Mouse (Mus musculus): ENCODE measurements around the gene Slc13a2. TPM values are rescaled to one million over a fixed set of nuclear protein-coding genes. Genes with fewer than 3 reads are reported as not detected.

The Slc13a2 gene
- polyA plus RNA-seq, 1 experiment from 2014 or later = not detected

DNA sequence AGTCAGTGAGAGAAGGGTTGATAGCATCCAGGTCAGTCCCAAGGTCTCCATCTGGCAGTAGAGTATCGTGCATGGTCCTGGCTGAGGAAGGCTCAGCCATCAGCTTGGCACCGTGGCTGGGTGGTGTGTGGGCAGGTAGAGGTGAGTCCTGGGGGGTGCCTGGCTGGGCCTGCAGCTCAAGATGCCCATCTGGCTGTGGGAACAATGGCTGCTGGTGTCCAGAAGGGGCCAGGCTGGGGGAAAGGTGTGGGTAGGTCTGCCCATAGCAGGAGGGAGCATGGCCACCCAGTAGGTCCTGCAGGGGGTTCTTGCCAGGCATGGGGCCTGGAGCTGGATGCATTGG lies 61.3 kb downstream of the Slc13a2 start:
- no peak overlapping the region for H3K4me3 ChIP-seq
- H3K4me2 ChIP-seq (replicated peaks) = no peak overlapping the region
- no peaks in the 10 kb centered on the region for H3K36me3 ChIP-seq
- H3K4me1 ChIP-seq = no peaks in the 10 kb centered on the region; the same call in 1 of the 2 replicates
- ATAC-seq (replicated peaks) = no peak
- H3K9me3 ChIP-seq = no peaks in the 10 kb centered on the region
- WGBS = 56% methylated on average over 2 of the region's 2 CpGs
- H3K27me3 ChIP-seq = no peaks in the 10 kb centered on the region
- H3K27ac ChIP-seq (replicated peaks) = no peak overlapping the region
- no peak overlapping the region for H3K9ac ChIP-seq (replicated peaks)

DNA sequence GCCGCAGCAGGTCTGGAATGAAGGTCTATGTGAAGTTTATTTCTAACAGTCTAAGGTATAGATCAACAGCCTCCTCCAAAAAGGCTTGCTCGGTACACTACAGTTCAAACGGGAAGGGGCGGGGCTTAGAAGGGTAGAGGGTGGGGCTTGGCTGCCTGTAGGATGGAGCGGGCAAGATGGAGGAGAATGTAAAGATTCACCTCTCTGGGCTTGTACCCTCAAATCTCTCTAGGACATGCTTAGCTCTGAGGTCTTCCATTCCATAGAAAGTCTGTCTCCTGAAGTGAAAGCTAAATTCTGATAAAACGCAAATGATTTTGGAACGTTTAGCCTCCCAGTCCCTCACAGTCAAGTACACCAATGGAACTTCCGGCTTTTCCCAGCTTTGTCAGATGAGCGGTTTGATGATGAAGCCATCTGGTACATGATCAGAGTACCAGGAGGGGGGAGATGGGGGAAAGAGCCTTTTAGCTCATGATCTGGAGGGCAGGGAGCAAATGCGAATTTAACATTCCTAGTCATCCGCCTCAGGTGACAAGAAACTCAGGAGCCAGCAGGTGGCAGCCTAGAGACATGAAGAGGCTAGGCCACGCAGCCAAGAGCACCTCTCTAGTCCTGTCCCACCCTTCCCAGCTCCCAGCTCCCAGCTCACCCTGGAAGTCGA lies 61.8 kb downstream of the Slc13a2 start:
- Histone ChIP-seq H3K4me3 (peak overlapping the region; percentile 23), H3K9me3 (no peaks in the 10 kb centered on the region), H3K36me3 (no peaks in the 10 kb centered on the region), H3K4me2 (replicated peaks) (peak overlapping the region; percentile 27), H3K27me3 (no peaks in the 10 kb centered on the region), H3K9ac (replicated peaks) (no peak overlapping the region), H3K27ac (replicated peaks) (no peak overlapping the region), H3K4me1 (no peaks in the 10 kb centered on the region; the same call in 1 of the 2 replicates)
- WGBS = 16% methylated on average over 13 of the region's 13 CpGs
- ATAC-seq (replicated peaks) = peak; percentile 72

DNA sequence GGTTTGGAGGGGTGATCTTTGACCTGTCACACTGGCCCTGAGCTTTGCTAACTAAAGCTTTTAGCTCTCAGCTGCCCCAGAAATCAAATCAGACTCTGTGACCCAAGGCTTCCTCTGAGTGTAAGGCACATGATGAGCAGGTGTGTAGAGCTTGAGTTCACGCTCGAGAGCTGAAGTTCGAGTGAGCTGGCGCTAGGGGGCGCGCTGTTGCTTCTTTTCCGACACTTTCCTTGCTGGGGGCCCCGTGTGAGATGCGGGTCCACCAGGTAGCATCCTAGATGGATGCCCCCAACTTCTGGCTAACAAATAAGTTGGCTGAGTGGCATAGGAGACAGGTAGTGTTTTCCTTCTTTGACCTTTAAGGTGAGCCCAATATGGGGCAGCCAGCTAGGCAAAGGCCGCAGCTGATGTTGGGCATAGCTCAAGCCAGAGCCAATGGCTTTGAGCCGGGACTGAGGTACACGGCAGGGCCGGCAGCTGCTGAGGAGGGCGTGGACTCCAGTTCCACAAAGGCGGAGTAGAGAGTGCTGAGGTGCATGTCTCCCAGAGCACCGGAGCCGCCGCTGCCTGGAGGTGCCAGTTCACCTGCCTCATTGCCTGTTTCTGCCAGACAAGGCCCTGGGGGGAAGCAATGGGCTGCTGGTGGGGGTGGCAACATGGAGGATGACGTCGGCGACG lies 63.5 kb downstream of the Slc13a2 start:
- no peaks in the 10 kb centered on the region for H3K9me3 ChIP-seq
- no peak overlapping the region for H3K4me3 ChIP-seq
- H3K27me3 ChIP-seq = no peaks in the 10 kb centered on the region
- no peak overlapping the region for H3K4me2 ChIP-seq (replicated peaks)
- H3K27ac ChIP-seq (replicated peaks) = no peak overlapping the region
- WGBS = 18% methylated on average over 22 of the region's 22 CpGs
- no peak for ATAC-seq (replicated peaks)
- no peaks in the 10 kb centered on the region; the same call in 1 of the 2 replicates for H3K4me1 ChIP-seq
- no peak overlapping the region for H3K9ac ChIP-seq (replicated peaks)
- no peaks in the 10 kb centered on the region for H3K36me3 ChIP-seq

DNA sequence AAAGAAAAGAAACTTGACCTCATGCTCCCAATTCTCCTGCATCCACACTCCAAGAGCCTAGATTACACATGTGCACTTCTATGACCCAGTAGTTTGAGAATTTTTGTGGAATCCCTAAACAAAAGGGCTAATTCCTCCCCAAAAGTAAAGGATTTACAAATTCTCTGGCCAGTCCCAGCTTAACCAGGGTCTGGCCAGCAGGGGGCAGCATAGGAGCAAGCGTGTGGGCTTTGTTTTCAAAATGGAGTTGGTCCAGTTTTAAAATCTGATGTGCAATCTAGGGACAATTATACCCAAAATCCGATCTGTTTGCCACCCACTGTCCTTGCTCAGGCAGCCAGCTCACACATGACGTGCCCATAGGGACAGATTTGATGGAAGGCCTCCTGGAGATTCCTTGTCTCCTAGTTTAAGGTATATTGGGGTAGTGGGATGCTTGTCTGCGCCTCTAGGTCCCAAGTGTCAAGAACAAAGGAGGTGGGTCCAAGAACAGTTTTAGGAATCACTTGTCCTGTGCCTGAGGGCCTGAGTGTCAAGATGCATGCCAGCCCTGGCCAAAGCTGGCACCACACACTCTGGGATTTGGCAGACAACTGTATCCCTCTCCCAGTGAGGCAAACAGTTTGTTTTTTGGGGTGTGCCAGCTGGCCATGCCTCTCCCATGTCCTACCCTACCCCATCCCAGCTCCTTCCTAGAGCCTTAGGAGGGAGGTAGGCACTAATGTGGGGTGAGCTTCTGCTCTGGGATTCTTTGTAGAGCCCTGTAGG lies 66.4 kb downstream of the Slc13a2 start:
- Histone ChIP-seq H3K4me3 (no peak overlapping the region), H3K4me1 (no peaks in the 10 kb centered on the region; the same call in 1 of the 2 replicates), H3K9me3 (no peaks in the 10 kb centered on the region), H3K9ac (replicated peaks) (no peak overlapping the region), H3K36me3 (no peaks in the 10 kb centered on the region), H3K4me2 (replicated peaks) (no peak overlapping the region), H3K27me3 (no peaks in the 10 kb centered on the region), H3K27ac (replicated peaks) (no peak overlapping the region)
- 29% methylated on average over 4 of the region's 4 CpGs for WGBS
- ATAC-seq (replicated peaks) = no peak

DNA sequence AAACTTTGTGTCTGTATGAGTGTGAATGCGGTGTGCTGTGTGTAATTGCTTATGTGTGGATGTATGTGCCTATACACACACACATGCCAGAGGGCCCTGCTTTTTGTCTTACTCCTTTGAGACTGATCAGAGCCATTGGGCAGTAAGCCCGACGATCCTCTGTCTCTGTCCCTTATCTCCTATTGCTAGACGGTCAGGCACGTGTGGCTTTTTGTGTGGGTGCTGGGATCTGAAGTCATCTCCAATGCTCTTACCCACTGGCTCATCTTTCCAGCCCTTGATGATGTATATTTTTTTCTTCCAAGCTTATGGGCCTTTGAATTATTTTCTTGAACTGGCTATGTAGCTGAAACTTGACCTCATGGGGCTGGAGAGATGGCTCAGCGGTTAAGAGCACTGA lies 67.1 kb downstream of the Slc13a2 start:
- no peaks in the 10 kb centered on the region for H3K36me3 ChIP-seq
- no peak for ATAC-seq (replicated peaks)
- 90% methylated on average over 6 of the region's 6 CpGs for WGBS
- H3K9ac ChIP-seq (replicated peaks) = no peak overlapping the region
- H3K4me2 ChIP-seq (replicated peaks) = no peak overlapping the region
- no peaks in the 10 kb centered on the region; the same call in 1 of the 2 replicates for H3K4me1 ChIP-seq
- no peaks in the 10 kb centered on the region for H3K9me3 ChIP-seq
- no peak overlapping the region for H3K27ac ChIP-seq (replicated peaks)
- no peak overlapping the region for H3K4me3 ChIP-seq
- no peaks in the 10 kb centered on the region for H3K27me3 ChIP-seq

DNA sequence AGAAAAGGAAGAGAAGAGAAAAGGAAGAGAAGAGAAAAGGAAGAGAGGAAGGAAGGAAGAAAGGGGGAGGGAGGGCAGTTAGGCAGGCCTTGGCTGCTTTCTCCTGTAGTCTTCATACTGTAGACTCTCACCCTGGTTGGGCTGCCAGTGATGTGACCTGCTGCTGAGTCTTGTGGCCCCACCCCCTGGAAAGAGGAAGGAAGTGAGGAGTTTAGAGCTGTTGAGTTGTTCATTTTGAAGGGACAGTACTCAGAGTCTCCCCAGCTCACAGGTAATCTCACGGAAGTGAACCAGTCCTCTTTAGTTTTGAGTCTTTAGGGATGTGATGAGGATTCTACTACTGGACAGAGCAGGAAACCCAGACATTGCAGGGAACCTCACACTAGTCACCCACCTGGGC lies 68.9 kb downstream of the Slc13a2 start:
- H3K36me3 ChIP-seq = peaks cover 11% of the 10 kb centered on the region
- no peak for ATAC-seq (replicated peaks)
- no peak overlapping the region for H3K4me2 ChIP-seq (replicated peaks)
- H3K4me1 ChIP-seq = no peaks in the 10 kb centered on the region; the same call in 1 of the 2 replicates
- no peak overlapping the region for H3K9ac ChIP-seq (replicated peaks)
- H3K9me3 ChIP-seq = no peaks in the 10 kb centered on the region
- H3K4me3 ChIP-seq = no peak overlapping the region
- H3K27ac ChIP-seq (replicated peaks) = no peak overlapping the region
- 91% methylated on average over 1 of the region's 1 CpGs for WGBS
- H3K27me3 ChIP-seq = no peaks in the 10 kb centered on the region

DNA sequence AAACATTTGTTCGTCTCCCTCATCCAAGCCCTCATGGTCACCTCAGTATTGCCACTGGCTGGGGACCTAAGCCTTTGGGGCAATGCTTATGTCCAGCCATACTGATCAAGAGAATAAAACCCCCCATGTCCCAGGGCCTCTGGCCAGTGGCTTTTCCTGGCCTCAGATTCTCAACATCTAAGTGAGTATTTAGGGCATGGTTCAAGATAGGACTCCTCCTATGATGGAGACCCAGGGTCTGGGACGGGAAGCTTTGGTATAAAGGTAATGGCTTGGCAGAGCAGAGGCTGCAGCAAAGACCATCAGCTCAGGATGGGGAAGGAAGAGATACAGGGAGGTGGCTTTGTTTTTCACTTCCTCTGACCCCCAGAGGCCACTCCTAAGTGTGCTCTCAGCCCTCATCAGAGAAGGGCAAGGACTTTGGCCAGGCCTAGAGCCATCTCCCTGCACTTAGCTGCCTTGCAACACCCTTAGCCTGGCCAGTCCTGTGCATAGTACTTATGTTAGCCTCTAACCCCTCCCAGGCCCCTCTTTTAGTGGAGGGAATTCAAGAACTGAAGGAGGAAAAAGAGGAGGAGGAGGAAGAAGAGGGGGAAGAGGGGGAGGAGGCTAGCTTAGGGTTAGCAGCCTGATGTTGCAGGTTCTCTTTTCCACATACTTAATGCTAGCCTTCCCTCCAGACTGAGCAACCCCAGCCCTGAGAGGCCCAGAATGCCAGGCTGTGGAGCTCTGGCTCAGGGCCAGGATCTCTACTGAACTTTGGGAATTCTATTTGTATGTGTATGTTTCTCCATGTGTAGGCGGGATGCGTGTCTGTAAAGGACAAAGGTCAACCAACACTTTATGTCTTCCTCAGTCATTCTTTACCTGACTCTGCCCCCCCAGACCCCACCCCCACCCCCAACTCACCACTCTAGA lies 72.3 kb downstream of the Slc13a2 start:
- Histone ChIP-seq H3K36me3 (peaks cover 13% of the 10 kb centered on the region), H3K4me3 (no peak overlapping the region), H3K9me3 (no peaks in the 10 kb centered on the region), H3K27me3 (no peaks in the 10 kb centered on the region), H3K27ac (replicated peaks) (no peak overlapping the region), H3K4me1 (peaks cover 19% of the 10 kb centered on the region), H3K4me2 (replicated peaks) (no peak overlapping the region), H3K9ac (replicated peaks) (no peak overlapping the region)
- 86% methylated on average over 4 of the region's 4 CpGs for WGBS
- ATAC-seq (replicated peaks) = no peak

DNA sequence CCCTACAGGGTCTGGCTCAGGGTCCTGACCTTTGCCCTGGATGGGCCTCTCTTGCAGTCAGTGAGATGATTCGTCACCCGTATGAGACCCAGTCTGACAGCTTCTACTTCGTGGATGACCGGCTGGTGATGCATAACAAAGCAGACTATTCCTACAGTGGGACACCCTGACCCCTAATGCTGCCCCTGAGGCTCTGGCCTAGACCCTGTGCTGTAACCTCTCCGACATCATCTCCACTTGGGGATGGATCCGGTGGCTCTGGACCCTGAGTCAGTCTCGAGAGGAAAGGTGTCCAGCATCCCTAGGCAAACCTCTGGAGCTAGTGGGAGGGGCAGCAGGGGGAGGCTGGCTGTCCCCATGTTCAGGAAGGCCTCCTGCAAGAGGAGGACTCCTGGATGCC lies 73.5 kb downstream of the Slc13a2 start:
- H3K9ac ChIP-seq (replicated peaks) = no peak overlapping the region

DNA sequence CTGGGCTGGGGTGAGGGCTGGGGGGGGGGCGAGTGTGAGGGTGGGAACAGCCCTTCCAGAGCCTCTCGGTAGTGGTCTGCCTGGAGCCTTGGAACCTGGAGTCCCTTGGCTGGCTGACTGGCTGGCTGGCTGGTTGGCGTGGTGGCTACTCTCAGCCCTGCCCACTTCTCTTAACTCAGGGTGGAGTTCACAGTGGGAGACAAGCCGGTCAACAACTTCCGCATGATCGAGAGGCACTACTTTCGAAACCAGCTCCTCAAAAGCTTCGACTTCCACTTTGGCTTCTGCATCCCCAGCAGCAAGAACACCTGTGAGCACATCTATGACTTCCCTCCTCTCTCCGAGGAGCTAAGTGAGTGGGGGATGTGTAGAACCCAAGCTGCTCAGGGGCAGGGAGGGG lies 74.1 kb downstream of the Slc13a2 start:
- no peaks in the 10 kb centered on the region for H3K27me3 ChIP-seq
- no peak overlapping the region for H3K4me3 ChIP-seq
- peaks cover 29% of the 10 kb centered on the region for H3K4me1 ChIP-seq
- no peak overlapping the region for H3K27ac ChIP-seq (replicated peaks)
- peaks cover 13% of the 10 kb centered on the region for H3K36me3 ChIP-seq
- 81% methylated on average over 9 of the region's 9 CpGs for WGBS
- H3K9ac ChIP-seq (replicated peaks) = no peak overlapping the region
- H3K9me3 ChIP-seq = no peaks in the 10 kb centered on the region
- no peak overlapping the region for H3K4me2 ChIP-seq (replicated peaks)
- ATAC-seq (replicated peaks) = no peak

More for the DNA sequence above, 73.5 kb downstream of the Slc13a2 start:
- Histone ChIP-seq H3K9me3 (no peaks in the 10 kb centered on the region), H3K27me3 (no peaks in the 10 kb centered on the region), H3K4me3 (no peak overlapping the region), H3K27ac (replicated peaks) (no peak overlapping the region), H3K36me3 (peaks cover 13% of the 10 kb centered on the region), H3K4me2 (replicated peaks) (no peak overlapping the region), H3K4me1 (peaks cover 29% of the 10 kb centered on the region)
- WGBS = 75% methylated on average over 7 of the region's 7 CpGs
- no peak for ATAC-seq (replicated peaks)
